Mouse (Mus musculus) olfactory bulb, adult 2 months (tissue): ENCODE measurements around the gene Snx1.

Source experiments
- CTCF ChIP-seq: fragments of 200-500 bp; IDR thresholded peaks from 2 replicates; pipeline ENCODE4 v1.5.1; 2012; ENCODE audit warnings: low read depth, mild to moderate bottlenecking, low read length, moderate library complexity; ENCODE audit not compliant: insufficient read depth
- POLR2A ChIP-seq: fragments of 200-500 bp; IDR thresholded peaks from 2 replicates; pipeline ENCODE4 v1.6.1; 2012; ENCODE audit warnings: mild to moderate bottlenecking, low read depth, low read length, moderate library complexity; ENCODE audit not compliant: insufficient read depth

GRCm38 (mm10) chr9:66078493-66078892 is 47.9 kb downstream of the Snx1 start:
- TF ChIP-seq CTCF (no peak), POLR2A (no peak)
